Mouse (Mus musculus): ENCODE data around the gene Olfr25. TPM values are rescaled to one million over a fixed set of nuclear protein-coding genes. Genes with fewer than 3 reads are reported as not detected.

Olfr25 gene
- polyA plus RNA-seq (2012), result not detected in 2 replicates

DNA sequence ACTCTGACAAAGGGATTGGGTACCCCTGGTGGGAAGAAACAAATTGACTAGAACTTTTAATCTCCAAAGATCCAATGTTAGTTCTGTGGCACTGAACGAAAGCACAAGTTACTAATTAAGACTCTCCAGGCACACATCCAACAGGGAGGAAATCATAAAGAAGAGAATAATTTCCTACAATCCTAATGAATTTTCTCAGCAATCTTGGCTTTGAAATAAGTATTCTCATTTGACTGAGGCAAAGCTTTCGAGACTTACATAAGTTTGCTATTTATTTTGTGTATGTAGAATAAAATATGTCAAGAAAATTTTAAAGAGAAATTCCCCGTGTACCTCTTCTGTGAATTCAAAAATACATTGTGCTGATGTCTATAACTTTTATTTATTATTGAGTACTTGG is at the start of gene Olfr25:
TSS of gene Olfr25 (plus strand) at position 301 of the 400 bp plus-strand sequence.
- Histone ChIP-seq H3K27me3 (ENCODE audit: control insufficient read depth) (no peaks in the 10 kb centered on the region), H3K36me3 (ENCODE audit: control insufficient read depth) (no peaks in the 10 kb centered on the region), H3K9me3 (ENCODE audit: control insufficient read depth, low read length) (no peaks in the 10 kb centered on the region), H3K4me1 (ENCODE audit: control insufficient read depth) (no peaks in the 10 kb centered on the region), H3K4me3 (replicated peaks) (no peak within 1 kb of the TSS)
- TF ChIP-seq TAL1 (IDR thresholded peaks at IDR 0.05; ENCODE audit: low read length) (no peak), GATA1 (IDR thresholded peaks at IDR 0.05; ENCODE audit: low read length) (no peak)

DNA sequence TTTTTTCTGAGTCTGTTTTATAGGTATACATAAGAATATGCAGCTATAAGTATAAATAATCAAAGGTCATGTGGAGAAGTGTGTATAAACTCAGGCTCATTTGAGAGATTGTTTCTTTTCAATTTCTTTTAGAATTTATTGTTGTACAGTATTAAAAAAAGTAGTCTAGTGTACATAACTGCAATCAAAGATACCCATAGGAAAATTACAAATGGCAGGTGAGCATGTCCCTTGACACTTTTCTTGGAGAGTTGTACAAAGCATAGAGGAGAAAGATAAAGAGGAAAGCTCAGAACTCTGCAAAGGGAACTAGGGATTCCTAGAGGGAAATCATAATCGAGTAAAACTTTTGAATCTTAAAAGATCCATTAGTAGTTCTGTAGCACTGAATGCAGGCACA is 38.1 kb upstream of the Olfr25 start, which contains the start of gene Olfr896-ps1:
TSS of gene Olfr896-ps1 (plus strand) at position 301 of the 400 bp plus-strand sequence.
- no peaks in the 10 kb centered on the region for H3K4me1 ChIP-seq (ENCODE audit: control insufficient read depth)
- TF ChIP-seq GATA1 (IDR thresholded peaks at IDR 0.05; ENCODE audit: low read length) (no peak), TAL1 (IDR thresholded peaks at IDR 0.05; ENCODE audit: low read length) (no peak)
- H3K36me3 ChIP-seq (ENCODE audit: control insufficient read depth), result no peaks in the 10 kb centered on the region
- H3K4me3 ChIP-seq (replicated peaks), result no peak within 1 kb of the TSS
- H3K27me3 ChIP-seq (ENCODE audit: control insufficient read depth), result no peaks in the 10 kb centered on the region
- no peaks in the 10 kb centered on the region for H3K9me3 ChIP-seq (ENCODE audit: control insufficient read depth, low read length)

DNA sequence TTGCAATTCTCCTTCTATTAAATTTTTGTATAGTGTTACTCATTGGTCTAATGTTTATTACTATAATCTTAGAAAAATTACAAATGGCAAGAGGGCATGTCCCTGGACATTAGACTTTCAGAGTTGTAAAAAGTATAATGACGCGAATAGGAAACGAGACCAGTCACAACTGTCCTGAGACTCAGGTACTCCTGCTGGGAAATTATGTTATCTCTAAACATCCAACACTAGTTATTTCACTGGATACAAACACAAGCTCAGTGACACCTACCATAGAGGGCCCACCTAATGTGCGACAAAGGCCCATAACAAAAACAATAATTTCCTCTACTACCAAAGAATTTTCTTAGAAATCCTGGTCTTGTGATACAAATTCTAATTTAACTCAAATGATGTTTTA is 19.3 kb downstream of the Olfr25 start, which contains the start of gene Olfr898:
TSS of gene Olfr898 (plus strand) at position 301 of the 400 bp plus-strand sequence.
- TF ChIP-seq GATA1 (IDR thresholded peaks at IDR 0.05; ENCODE audit: low read length), result no peak
- no peak for TF ChIP-seq TAL1 (IDR thresholded peaks at IDR 0.05; ENCODE audit: low read length)
- no peaks in the 10 kb centered on the region for H3K36me3 ChIP-seq (ENCODE audit: control insufficient read depth)
- H3K9me3 ChIP-seq (ENCODE audit: control insufficient read depth, low read length), result no peaks in the 10 kb centered on the region; the same call in 1 of the 2 replicates
- no peaks in the 10 kb centered on the region for H3K4me1 ChIP-seq (ENCODE audit: control insufficient read depth)
- no peaks in the 10 kb centered on the region for H3K27me3 ChIP-seq (ENCODE audit: control insufficient read depth)
- no peak within 1 kb of the TSS for H3K4me3 ChIP-seq (replicated peaks)

DNA sequence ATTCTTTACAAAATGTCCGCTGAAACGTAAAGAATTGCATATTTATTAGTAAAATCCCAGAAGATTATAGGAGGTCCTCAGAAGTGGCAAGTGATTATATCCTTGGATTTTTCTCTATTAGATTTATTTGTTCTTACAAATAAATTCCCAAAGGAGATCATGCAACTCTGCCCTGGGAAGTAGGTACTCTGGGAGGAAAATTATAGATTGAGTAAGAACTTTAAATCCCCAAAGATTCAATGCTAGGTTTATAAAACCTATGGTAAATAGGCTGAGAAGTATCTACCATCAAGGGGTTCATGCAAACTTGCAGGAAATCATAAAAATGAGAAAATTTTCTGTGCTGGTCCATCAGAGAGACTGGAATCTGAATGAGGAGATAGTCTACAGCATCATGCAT is 37.7 kb downstream of the Olfr25 start, which contains the start of gene Olfr250:
TSS of gene Olfr250 (plus strand) at position 301 of the 400 bp plus-strand sequence.
- TF ChIP-seq GATA1 (IDR thresholded peaks at IDR 0.05; ENCODE audit: low read length), result no peak
- no peak for TF ChIP-seq TAL1 (IDR thresholded peaks at IDR 0.05; ENCODE audit: low read length)
- Histone ChIP-seq H3K27me3 (ENCODE audit: control insufficient read depth) (no peaks in the 10 kb centered on the region), H3K4me1 (ENCODE audit: control insufficient read depth) (no peaks in the 10 kb centered on the region), H3K4me3 (replicated peaks) (no peak within 1 kb of the TSS), H3K36me3 (ENCODE audit: control insufficient read depth) (no peaks in the 10 kb centered on the region), H3K9me3 (ENCODE audit: control insufficient read depth, low read length) (no peaks in the 10 kb centered on the region)

- no peaks in the 10 kb centered on the region for H3K9me3 ChIP-seq (ENCODE audit: control insufficient read depth, low read length)
- H3K27me3 ChIP-seq (ENCODE audit: control insufficient read depth), result no peaks in the 10 kb centered on the region
- H3K36me3 ChIP-seq (ENCODE audit: control insufficient read depth), result no peaks in the 10 kb centered on the region
- no peaks in the 10 kb centered on the region for H3K4me1 ChIP-seq (ENCODE audit: control insufficient read depth)
- no peak for TF ChIP-seq TAL1 (IDR thresholded peaks at IDR 0.05; ENCODE audit: low read length)
- TF ChIP-seq GATA1 (IDR thresholded peaks at IDR 0.05; ENCODE audit: low read length), result no peak
- H3K4me3 ChIP-seq (replicated peaks), result no peak within 1 kb of the TSS
Observed at GRCm38 (mm10) chr9:38376786-38377185, 47.9 kb downstream of the Olfr25 start, which contains the start of gene Olfr251. Gene Olfr251, plus strand, starts transcription at chr9:38377086.

Other genes with a start within 250 kb of the Olfr25 start
- gene Olfr887, start 245.0 kb upstream of the Olfr25 start, polyA plus RNA-seq (2012), result not detected in 2 replicates
- not detected in 2 replicates for gene Olfr888, start 220.9 kb upstream of the Olfr25 start, polyA plus RNA-seq (2012)
- gene Olfr889, start 213.9 kb upstream of the Olfr25 start, polyA plus RNA-seq (2012), result not detected in 2 replicates
- not detected in 2 replicates for gene Olfr890, start 186.5 kb upstream of the Olfr25 start, polyA plus RNA-seq (2012)
- gene Olfr891, start 148.2 kb upstream of the Olfr25 start, polyA plus RNA-seq (2012), result not detected in 2 replicates
- gene Olfr893, start 120.7 kb upstream of the Olfr25 start, polyA plus RNA-seq (2012), result not detected in 2 replicates
- not detected in 2 replicates for gene Olfr894, start 111.0 kb upstream of the Olfr25 start, polyA plus RNA-seq (2012)
- not detected in 2 replicates for gene Olfr143, start 76.3 kb upstream of the Olfr25 start, polyA plus RNA-seq (2012)
- not detected in 2 replicates for gene Olfr895, start 61.2 kb upstream of the Olfr25 start, polyA plus RNA-seq (2012)
- not detected in 2 replicates for gene Olfr896-ps1, start 38.0 kb upstream of the Olfr25 start, polyA plus RNA-seq (2012)
- gene Olfr898, start 19.4 kb downstream of the Olfr25 start, polyA plus RNA-seq (2012), result not detected in 2 replicates
- gene Olfr250, start 37.8 kb downstream of the Olfr25 start, polyA plus RNA-seq (2012), result not detected in 2 replicates
- not detected in 2 replicates for gene Olfr251, start 48.0 kb downstream of the Olfr25 start, polyA plus RNA-seq (2012)
- not detected in 2 replicates for gene Olfr147, start 72.6 kb downstream of the Olfr25 start, polyA plus RNA-seq (2012)
- not detected in 2 replicates for gene Olfr901, start 100.4 kb downstream of the Olfr25 start, polyA plus RNA-seq (2012)
- not detected in 2 replicates for gene Olfr902, start 118.6 kb downstream of the Olfr25 start, polyA plus RNA-seq (2012)
- not detected in 2 replicates for gene Olfr904, start 134.1 kb downstream of the Olfr25 start, polyA plus RNA-seq (2012)
- gene Olfr905, start 142.0 kb downstream of the Olfr25 start, polyA plus RNA-seq (2012), result not detected in 2 replicates
- 0.01 TPM in 1 of 2 replicates, not detected in the other for gene Olfr906, start 158.0 kb downstream of the Olfr25 start, polyA plus RNA-seq (2012)
- not detected in 2 replicates for gene Olfr907, start 166.7 kb downstream of the Olfr25 start, polyA plus RNA-seq (2012)
- not detected in 2 replicates for gene Olfr911-ps1, start 192.5 kb downstream of the Olfr25 start, polyA plus RNA-seq (2012)
- not detected in 2 replicates for gene Olfr910, start 208.8 kb downstream of the Olfr25 start, polyA plus RNA-seq (2012)

Measured in erythroblast, embryonic 14.5 days (primary cell).